Mouse (Mus musculus): ENCODE results near the gene Dgcr2.
A peak's percentile ranks its signal among the peaks of the same experiment; 100 is the strongest.

Gene Dgcr2

DNA sequence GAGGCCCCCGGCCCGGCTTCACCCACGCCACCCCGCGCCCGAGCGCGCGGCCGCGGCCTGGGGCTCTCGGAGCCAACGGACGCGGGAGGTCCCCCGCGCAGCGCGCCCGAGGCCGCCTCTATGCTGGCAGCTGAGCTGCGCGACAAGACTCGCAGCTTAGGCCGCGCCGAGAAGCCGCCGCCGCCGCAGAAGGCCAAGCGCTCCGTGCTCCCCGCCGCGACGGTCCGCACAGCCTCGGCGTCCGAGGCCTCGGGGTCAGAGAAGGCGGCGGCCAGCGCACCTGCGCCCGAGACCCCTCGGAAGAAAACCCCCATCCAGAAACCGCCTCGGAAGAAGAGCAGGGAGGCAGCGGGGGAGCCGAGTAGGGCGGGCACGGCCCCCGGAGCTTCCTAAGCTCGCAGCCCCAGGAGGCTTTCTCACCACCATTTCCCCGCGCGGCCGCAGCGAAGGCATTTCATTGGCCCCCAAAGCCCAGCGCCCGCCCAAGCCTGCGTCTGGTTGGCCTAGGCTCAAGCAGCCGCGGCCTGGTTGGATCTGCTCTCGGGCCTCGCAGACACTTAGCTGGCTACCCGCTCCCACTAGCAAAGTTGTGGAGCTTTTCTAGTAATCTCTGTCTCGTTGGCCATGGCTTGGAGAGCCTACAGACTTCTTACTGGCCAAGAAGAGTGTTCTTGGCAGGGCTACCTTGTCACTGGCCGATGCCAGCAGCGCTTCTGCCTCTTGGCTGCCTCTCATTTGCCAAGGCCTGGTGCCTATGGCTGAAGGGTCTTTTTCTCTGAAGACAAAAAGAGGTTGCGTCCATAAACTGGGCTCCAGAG lies 91.0 kb downstream of the Dgcr2 start:
- peak; percentile 79 to 85 for DNase-seq (ENCODE audit: low spot score in 2 of 2)

DNA sequence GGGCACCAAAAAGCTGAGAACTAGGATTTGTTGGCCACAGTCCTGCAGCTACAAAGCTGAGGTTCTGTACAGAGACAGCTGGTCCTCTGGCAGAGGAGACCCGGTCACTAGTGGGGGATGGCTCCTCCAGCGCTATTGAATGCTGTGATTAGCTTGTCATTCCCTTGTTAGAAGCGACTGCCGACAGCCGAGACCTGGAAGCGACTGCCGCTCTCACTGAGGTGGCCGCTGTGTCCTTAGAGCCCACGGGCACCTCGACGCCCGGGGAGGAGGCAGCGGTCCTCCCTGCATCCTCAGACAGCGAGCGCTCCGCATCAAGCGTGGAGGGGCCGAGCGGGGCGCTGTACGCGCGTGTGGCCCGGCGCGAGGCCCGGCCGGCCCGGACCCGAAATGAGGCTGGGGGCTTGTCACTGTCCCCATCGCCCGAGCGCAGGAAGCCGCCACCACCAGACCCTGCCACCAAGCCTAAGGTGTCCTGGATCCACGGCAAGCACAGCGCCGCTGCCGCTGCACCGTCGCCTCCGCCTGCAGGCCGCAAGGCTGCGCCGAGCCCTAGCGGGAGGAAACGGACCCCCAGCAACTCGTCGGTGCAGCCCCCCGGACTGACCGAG lies 91.7 kb downstream of the Dgcr2 start:
- DNase-seq (ENCODE audit: low spot score in 2 of 2) = no peak

DNA sequence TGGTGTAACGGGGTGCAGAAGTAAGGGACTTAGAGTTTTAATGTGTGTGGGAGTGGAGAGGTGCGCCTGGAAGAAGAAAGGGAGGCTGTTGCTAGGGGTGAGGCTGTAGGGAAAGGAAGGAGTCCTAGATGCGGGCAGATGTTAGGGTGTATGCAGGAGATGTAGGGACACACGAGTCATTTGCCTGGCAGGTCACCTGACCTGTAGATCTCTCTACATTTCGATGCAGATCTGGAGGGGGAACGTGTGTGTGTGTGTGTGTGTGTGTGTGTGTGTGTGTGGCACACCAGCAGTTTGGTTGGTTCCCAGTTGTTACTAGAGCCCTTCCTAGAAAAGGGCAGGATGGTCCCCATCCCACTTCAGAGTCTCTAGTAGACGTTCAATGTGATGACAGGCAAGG lies 93.4 kb downstream of the Dgcr2 start:
- no peak for DNase-seq (ENCODE audit: low spot score in 2 of 2)

DNA sequence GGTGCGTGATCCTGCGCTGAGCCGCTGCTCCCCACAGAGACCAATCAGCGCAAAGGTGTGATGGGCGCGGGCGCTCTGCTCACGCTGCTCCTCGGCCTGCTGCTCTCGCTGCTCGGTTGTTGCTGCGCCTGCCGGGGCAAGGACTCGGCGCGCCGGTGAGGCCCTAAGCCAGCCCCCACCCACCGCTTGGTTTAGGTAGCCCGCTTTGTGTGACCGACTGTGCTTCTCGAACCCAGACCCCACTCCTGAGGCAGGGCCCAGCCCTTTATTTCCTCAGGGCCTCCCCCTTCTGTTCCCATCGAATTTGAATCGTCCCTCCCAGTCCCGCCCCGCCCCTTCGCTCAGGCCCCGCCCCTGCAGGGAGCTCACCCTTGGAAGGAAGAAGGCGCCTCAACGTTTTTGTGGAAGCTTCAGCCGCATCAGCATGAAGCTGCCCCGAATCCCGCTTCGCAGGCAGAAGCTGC lies 93.9 kb downstream of the Dgcr2 start:
- no peak for DNase-seq (ENCODE audit: low spot score in 2 of 2)

DNA sequence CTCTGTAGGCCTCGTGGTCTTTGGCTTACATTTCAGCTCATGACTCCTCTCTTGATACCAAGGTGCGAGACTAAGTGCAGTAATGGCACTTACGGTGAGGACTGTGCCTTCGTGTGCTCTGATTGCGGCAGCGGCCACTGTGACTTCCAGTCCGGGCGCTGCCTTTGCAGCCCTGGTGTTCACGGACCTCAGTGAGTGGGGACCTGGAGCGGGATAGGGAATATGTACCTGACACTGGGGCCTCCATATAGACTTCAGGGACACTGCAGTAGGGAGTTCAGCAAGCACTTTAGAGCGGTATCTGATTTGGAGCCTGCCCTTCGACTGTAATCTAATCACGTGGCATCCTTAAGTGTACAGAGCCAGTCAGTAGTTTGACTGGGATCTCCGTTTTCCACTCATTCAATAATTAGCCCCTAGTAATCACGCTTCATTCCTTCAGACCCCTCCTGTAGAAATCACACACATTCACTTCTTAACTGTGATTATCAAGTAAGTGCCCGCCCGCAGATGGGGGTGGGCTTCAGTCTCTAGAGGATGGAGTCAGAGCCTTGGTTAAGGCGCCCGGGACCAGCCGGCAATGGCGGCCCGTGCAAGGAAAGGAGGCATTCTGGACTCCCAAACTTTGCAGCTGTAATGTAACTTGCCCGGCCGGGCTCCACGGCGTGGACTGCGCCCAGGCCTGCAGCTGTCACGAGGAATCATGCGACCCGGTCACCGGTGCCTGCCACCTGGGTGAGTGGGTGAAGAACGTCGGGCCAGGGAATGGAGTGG lies 94.5 kb downstream of the Dgcr2 start:
- no peak for DNase-seq (ENCODE audit: low spot score in 2 of 2)

DNA sequence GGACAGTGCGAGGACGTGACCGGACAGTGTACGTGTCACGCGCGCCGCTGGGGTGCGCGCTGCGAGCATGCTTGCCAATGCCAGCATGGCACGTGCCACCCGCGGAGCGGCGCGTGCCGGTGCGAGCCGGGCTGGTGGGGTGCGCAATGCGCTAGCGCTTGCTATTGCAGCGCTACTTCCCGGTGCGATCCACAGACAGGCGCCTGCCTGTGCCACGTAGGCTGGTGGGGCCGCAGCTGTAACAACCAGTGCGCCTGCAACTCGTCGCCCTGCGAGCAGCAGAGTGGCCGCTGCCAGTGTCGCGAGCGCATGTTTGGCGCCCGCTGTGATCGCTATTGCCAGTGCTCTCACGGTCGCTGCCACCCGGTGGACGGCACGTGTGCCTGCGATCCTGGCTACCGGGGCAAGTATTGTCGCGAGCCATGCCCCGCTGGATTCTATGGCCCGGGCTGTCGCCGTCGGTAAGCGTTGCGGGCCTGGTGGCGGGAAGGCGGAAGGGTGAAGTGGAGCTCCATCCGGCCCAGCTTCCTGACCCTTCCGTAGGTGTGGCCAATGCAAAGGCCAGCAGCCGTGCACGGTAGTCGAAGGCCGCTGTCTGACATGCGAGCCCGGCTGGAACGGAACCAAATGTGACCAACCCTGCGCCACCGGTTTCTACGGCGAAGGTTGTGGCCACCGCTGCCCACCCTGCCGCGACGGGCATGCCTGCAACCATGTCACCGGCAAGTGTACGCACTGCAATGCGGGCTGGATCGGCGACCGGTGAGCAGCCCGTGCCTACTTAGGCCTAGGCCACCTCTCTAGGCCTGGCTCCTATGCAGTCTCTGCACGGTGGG lies 95.3 kb downstream of the Dgcr2 start:
- DNase-seq (ENCODE audit: low spot score in 2 of 2) = no peak

DNA sequence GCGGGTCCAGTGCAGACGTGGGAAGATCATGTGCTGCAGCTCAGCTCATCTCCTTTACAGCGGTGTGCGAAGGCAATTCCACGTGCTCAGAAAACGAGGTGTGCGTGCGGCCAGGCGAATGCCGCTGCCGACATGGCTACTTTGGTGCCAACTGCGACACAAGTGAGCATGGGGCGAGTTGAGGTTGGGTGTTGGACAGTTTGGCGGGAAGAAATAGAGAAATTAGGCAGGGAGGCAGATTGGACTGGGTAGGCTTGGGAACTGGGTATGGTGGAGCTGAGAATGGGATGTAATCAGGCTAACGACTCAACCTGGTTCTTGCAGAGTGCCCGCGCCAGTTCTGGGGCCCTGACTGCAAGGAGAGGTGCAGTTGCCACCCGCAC lies 95.9 kb downstream of the Dgcr2 start:
- no peak for DNase-seq (ENCODE audit: low spot score in 2 of 2)

DNA sequence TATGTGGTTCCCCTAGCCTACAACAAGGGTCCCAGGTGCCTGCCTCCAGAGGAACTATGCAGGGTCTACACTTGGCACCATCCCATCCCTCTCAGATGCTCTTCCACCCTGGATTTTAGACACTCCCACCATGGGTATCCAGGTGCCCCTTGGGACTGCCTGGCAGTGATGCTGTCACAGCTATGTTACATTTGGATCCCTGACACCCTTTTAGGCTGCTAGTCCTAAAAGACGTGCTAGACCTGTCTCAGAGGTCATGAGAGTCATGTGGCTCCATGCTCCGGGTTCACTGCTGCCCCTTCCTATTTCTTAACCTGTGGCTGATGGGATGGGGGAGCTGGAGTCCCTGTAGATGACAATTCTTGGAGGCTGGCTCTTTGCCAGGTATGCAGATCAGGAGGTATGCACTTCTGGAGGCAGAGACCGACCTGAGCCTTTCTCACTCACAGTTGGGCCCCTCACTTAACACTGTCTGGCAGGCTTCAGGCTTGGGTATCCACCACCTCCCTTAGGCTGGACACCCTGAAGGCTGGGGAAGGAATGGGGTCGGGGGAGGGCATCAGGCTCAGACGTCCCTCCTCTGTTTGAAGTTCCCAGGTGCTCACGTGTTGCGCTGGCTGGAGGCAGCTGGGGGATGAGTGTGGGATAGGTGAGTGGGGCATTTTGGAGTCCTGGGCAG lies 96.4 kb downstream of the Dgcr2 start:
- DNase-seq (ENCODE audit: low spot score in 2 of 2) = no peak

DNA sequence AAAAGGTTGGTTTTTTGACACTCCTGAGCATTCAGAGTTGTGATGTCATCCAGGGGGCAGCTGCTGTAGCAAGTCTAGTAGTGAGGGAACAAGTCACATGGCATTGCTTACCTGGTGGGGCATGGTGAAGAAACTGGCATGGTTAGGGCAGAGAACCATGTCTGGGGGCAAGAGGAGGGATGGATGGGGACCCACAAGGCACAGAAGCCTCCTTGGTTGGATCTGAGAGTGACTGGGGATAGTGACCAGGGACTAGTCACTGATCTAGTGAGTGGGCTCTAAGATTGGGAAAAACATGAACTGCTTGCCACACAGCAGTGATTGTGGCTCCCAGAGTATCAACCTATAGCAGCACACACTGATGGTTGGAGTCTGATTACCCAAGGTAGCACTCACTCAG lies 98.8 kb downstream of the Dgcr2 start:
- no peak for DNase-seq (ENCODE audit: low spot score in 2 of 2)

DNA sequence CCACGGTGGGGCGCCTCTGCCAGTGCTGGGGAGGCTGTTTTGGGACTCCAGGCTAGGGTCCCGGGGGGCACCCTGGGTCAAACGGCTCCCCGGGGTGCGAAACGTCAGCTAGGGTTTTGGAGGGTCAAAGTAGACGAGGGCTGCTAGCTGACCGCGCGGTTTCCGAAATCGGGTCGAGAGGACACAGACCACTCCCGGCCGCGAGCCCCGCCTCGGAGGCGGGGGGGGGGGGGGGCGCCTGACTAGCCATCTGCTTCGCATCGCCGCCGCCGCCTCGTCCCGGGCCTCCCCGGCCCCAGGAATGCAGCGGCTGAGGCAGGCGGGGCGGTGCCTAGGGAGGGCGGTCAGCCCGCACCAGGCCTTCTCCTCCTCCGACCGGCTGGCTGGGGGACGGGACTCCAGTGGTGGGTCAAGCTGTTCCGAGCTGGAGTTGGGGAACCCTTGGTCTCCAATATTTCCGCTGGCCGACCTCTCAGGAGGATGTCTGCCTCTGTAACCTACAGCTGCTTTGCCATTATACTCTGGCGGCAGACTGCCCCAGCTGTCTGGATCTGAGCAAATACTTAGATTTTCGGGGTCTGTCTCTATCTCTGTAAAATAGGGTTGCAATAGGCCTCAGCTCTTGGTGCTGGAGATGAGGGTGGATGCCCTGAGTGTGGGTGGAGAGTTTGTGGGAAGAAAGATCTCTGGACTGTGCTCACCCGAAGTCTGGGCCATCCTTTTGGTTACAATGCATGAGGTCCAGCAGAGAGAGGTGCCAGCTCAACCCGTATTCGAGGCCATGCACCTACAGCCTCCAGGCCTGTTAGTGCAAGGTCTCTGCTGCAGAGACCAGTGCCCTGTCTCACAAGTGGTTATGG lies 99.8 kb downstream of the Dgcr2 start:
- no peak for DNase-seq (ENCODE audit: low spot score in 2 of 2)

DNA sequence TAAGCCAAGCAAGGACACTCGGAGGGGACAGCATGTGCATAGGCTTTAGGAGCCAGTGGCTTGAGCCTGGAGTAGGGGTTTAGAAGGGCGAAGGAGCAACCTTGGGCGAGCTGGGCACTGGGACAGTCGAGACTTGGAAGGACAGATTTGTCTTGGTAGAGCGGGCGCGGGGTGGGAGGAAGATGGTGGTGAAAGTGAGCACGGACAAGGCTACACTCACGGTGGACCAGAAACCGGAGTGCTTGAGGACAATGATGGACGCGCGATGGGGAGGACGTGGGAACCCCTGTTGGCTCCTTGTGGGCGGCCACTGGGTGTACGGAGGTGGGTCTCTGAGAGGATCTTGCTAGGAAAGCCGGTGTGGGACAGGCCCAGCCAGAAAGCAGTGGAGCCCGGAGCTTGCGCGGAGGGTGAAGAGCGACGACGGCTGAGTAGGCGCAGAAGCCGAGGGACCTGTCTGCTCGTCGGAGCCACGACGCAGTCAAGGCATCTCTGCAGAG lies 100.5 kb downstream of the Dgcr2 start:
- no peak for DNase-seq (ENCODE audit: low spot score in 2 of 2)

DNA sequence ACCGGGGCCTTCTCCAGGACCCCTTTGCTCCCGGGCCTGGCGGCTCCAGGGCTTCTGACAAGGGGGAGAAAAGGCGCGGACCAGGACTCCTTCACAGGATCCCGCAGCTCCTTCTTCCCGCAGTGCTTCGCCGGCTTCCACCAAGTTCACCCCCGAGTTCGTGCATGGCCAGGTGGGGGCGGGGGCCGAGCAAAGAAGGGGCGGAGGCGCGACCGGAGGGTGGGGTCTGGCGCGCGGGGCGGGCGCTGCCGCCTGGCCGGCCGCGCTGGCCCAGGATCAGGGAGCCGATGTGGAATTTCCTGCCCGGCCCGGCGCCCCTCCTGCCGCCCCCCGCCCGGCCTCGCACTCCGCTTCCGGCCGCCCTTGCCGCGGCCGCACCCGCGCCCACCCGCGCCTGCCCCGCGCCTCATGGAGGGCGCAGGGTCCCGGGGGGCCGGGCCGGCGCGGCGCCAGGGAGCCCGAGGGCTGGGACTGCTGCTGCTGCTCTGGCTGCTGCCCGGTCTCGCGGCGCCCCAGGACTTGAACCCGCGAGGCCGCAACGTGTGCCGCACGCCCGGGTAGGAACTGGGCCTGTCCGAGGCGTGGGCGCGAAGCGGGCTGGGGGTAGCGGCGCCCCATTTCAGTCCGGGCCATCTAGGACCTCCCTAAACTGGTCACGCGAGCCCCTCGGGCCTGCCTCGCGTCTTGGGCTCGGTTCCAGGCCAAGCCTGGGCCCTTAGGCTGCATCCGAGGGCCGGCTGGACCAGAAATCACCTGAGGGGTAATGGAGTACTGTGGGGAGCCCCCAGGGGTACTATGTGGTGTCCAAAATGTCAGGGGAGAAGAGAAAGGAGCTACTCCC lies 101.2 kb downstream of the Dgcr2 start, which contains the start of gene Scarf2:
Scarf2 (plus strand) TSS at position 312 of the 841 bp plus-strand sequence.
- DNase-seq (ENCODE audit: low spot score in 2 of 2) = no peak

DNA sequence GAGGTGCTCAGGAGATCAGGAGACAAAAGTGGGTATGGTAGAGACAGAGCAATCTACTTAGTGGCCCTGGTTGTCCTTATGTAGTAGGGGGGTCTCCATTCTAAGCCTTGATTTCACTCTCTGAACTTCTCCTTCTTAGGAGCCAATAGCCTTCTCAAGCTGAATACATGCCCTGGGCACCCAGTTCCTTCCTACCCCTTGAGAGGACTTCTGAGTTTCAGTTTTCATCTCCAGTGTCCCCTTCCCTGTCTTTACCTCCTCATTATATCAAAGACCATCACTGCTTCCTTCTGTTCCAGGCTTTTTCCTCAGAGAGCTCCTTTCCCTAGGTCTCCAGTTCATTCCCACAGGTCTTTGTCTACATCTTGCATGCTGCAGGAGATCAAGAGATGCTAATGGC lies 101.8 kb downstream of the Dgcr2 start:
- DNase-seq (ENCODE audit: low spot score in 2 of 2) = no peak

DNA sequence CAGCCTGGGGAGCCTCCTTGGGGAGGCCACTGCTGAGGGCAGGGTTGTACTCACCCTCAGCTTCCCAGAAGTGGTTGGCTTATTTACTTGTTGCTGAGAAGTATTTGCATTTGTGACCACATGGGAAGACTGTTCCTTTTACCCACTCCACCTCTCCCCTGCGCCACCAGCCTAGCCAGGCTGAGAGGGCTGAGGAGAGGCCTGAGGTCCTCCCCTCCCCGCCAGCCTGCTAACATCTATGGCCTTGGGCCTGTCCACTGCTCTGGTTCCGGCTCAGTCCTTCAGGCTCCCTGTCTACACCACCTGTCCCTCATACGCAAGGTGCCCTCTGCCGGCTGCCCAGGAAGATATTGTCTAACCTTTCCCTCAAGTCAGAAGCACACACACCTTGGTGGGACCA lies 102.7 kb downstream of the Dgcr2 start:
- no peak for DNase-seq (ENCODE audit: low spot score in 2 of 2)

DNA sequence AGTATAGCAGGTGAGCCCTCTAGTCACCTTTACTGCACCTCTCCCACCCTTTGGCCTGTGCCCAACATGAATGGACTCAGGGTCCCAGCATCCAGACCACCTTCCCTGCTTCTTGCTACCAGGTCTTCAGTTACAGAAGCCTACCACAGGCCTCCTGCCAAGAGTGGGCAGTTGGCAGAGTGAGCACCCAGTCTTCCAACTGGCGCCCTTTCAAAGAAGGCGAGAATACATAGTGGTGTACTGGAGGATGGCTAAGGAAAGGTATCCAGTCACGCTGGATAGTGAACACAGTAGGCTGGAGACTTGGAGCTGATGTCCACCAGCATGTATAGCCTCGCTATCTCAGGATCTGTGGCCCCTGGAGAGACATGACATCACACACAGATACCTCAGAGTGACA lies 104.3 kb downstream of the Dgcr2 start:
- no peak for DNase-seq (ENCODE audit: low spot score in 2 of 2)

DNA sequence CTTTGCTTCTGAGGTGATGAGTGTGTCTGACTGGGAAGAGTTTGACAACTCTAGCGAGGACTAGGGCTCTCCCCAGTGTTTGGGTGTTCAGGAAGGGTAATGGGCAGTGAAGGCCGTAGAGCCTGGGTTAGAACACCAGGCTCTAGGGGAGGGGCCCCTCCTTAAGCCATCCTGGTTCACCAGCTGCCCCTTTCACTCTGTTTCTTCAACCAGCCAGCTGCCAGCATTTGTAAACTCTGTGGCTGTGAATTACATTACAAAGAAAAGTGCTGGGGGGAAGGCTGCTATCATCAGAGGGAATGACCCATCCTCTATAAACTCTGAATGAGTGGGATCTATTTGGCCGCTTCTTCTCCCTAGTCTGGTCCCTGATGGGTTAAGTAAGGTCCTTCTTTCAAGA lies 105.6 kb downstream of the Dgcr2 start:
- DNase-seq (ENCODE audit: low spot score in 2 of 2) = no peak

Data from frontal cortex, postnatal 14 days (tissue).